Mouse (Mus musculus): Measurements from ENCODE around the gene Rasa2.

DNA sequence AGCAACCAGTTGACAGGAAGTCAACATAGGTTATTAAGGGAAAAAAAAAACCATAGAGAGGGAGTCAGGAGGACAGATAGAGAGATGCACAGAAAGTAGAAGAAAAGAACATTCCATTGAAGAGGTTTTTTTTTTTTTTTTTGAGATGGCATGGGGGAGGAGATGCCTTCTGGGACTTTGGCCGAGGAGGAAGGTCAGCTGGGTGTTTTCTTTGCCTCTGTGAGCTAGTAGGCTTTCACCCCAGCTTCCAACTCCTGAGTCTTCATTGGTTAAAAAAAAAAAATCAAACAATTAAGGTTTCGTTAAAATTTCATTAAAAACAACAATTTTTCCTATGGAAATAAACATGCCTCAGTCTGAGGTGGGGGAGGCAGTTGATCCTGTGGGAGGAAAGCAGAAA is 28.4 kb upstream of the Rasa2 start:
- TF ChIP-seq MAX (IDR thresholded peaks at IDR 0.05; ENCODE audit: low read length) (no peak), CTCF (IDR thresholded peaks at IDR 0.05 in 2 of 3, conservative IDR thresholded peaks at IDR 0.05 in 1 of 3; ENCODE audit: control insufficient read depth in 1 of 3, insufficient read depth in 1 of 3, low read depth in 2 of 3, low read length in 3 of 3, poor library complexity in 1 of 3, severe bottlenecking in 1 of 3) (no peak), EP300 (IDR thresholded peaks at IDR 0.05; ENCODE audit: low read depth in 1 of 2, low read length in 2 of 2) (no peak), USF2 (IDR thresholded peaks at IDR 0.05; ENCODE audit: borderline replicate concordance in 1 of 2, insufficient read depth in 1 of 2, low read depth in 1 of 2, low read length in 2 of 2) (no peak), GABPA (IDR thresholded peaks at IDR 0.05; ENCODE audit: low read depth, low read length) (no peak), ETS1 (IDR thresholded peaks at IDR 0.05; ENCODE audit: low read depth, low read length) (no peak), NRF1 (IDR thresholded peaks at IDR 0.05; ENCODE audit: insufficient read depth, low read depth, low read length, poor library complexity, severe bottlenecking) (no peak), NELFE (IDR thresholded peaks at IDR 0.05; ENCODE audit: low read depth, low read length) (no peak), GATA1 (IDR thresholded peaks at IDR 0.05; ENCODE audit: low read depth, low read length) (no peak), RAD21 (IDR thresholded peaks at IDR 0.05; ENCODE audit: low read depth, low read length) (no peak)

All from MEL (cell line).